Mouse (Mus musculus) layer of hippocampus, adult 8-10 months (tissue): ENCODE results near the gene Arhgap44. TPM values are rescaled to one million over a fixed set of nuclear protein-coding genes. Genes with fewer than 3 reads are reported as not detected.

Experiments used
- DNase-seq, 2 experiments: peaks; one replicate each; pipeline ENCODE4 v3.0.0; 2022; ENCODE audit warnings: low spot score in 2 of 2
- total RNA-seq, 4 experiments: library from RNA; stranded (reverse); gene quantifications; 2 replicates each; pipeline ENCODE4 v1.2.4; 2022

Gene Arhgap44
- total RNA-seq, 4 experiments from 2014 or later: 110 to 119 (median 112) TPM

DNA sequence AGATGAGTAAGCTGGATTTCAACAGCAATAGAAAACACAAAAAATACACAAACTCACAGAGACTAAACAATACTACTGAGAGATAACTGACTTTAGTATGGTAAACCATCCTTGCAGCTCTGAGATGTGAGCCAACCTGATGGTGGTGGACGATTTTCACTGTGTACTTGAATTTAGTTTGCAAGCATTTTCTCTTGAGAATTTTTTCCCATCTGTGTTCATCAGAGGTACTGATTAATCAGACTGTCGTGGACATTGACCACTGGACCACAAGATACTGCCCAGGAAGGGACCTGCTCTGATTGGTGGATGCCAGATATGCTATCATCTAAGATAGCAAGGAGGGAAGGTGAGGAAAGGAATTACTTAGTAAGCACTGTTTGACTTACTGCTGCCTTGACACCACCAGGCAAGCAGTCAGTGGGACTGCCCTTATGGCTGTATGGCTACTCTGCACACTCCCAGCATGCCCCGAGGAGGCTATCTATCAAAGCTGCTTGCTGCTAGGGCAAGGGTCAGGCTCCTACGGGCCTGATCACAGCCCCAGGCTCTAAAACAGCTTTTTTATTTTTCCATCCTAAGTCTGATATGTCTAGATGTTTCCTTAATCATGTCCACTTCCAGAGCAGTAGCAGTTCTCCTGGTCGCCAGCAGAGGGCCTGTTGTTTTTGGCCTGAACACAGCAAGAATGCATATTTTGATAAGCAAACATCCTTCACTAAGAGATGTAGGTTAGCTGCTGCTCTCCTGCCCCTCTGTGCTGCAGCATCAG, 74.1 kb downstream of the Arhgap44 start:
- DNase-seq: peak in 1 of 2 experiments; percentile 40

DNA sequence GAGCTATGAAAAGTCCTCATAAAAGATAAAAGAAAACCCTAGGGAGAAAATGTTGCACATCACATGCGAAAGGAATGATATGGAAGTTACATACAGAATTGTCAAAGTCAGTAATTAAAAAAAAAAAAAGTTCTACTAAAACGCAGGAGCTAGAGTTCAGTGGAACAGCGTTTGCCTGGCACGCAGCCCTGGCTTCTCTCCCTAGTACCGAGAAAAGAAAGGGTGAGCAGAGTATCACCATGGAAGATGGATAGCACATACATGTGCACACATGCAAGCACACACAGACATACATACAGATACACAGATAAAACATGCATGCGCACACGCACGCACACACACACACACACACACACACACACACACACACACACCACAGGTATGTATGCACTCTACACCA, 82.0 kb downstream of the Arhgap44 start:
- DNase-seq: no peak

DNA sequence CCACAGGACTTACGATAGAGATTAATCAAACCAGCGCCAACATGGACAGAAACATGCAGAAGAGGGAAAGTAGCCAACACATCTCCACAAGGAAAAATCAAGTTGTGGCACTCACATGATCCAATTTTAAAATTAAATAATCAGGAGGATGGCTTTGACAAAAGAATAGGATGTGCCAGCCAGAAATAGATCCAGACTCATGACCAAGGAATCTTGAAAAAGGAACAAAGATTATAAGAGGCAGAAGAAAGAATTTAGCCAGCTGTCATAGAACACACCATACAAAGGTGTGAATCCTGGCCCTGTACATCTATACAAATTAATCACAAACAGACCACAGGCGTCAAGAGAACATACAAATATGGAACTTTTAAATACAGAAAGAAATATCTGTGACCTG, 82.5 kb downstream of the Arhgap44 start:
- no peak for DNase-seq

DNA sequence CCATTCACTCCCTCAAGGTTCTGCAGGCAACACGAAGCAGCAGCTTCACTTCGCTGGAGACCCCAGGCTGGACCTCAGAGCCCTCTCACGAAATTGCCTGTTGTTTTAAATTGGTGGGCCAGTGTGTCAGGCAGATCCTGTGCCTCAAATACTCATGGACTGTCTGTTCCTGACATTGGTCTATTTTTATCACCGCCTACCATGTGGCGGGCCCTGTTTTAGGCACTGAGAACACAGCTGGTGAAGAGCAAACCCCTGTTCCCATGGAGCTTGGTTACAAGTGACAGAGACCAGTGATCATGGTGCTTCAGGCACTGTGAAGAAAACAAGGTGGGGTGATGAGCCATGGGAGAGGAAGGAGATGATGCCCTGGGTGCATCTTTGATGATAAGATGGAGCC, 93.2 kb downstream of the Arhgap44 start:
- peak; percentile 28 to 48 for DNase-seq

DNA sequence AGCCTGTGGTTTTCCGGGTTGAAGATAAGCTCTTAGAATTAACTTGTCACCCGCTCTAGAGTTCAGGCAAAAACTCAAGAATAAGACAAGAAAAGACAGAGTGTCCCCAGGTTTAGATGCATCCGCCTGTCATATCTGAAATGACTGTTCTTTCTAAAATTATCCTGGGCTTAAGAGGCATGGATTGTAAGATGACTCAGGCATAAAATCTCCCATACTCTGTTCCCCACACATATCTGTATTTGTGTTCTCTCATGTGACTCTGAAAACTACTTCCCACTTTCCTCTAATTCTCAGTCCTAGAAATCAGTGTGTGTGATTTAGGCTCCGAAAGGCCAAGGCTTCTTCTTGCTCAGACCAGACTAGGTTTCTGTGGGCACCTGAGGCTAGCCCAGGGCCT, 93.7 kb downstream of the Arhgap44 start:
- DNase-seq: no peak

DNA sequence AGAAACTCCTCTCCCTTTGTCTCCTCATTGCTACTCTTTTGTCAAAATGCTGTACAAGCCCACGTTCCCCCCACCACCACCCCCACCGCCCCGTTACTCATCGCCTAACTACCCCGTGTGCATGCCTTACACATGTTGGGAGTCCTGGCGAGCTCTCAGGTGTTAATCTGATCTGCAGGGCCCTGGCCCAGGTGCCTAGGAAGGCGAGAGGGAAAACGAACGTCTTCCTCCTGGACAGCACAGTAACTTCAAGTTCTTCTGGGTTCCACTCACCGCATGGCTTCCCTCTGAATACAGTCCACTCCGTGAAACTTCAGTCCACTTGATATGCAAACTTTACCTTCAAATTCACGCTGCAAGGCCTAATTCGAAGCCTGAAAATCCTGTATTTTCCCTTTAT, 97.6 kb downstream of the Arhgap44 start:
- DNase-seq: no peak

DNA sequence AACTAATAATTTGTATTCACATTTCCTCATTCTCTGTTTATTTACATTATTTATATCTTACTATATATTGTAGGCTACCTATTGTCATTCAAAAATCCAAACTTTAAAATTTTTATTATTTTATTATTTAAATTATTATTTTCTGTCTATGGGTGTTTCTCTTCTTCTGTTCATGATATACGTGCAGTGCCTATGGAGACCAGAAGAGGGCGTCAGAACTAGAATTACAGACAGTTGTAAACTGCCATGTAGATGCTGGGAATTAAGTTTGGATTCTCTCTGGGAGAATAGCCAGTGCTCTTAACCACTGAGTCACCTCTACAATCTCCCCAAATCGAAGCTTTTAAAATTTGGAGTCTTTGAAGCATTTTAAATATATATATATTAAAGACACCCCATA, 101.3 kb downstream of the Arhgap44 start:
- DNase-seq: no peak

DNA sequence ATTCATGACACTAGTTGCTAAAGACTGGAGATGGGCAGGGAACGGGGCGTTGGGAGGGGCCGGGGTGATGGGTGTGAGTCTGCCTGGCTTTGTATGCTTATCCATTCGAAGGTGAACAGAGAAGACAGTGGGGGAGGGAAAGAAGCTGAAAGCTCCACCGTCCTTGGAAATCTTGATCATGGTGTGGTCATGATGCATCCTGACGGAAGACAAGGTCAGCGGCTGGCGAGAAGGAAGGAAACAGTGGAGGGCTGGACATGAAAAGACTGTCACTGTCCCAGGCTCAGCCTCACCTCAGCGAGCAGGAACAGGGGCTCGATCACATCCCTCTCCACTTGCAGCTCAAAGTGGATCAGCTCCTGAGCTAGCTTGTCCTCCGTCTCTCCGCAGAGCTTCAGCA, 103.2 kb downstream of the Arhgap44 start:
- DNase-seq: no peak

DNA sequence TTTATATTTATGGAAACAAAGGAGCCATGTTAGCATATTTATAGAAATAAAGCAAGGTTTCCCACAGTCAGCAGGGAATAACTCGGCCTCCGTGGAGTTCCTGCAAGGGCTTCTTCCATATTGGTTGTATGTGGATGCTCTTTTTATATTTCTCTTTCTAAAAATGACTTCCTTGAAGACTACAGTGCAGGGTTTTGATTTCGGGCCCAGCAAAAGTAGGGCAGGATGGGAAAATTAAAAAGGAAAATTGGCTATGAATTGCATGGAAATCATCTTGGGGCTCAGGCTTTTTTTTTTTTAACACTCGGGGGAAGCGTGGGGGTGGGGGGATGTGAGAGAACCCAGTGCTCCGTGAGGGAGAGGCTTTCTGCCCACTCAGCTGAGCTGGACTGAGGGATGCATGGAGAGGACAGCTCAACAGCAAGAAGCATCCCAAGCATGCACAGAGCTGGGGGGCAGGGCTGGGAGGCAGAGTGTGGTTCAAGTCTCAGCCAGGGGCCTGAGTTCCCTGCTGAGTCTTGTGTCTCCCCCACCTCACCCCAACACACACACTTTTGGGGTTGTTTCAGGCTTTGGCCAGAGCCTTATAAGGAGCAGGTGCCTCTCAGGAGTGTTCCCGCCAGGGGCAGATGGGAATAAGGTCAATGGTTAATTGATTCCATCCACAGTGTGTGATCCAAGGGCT, 104.4 kb downstream of the Arhgap44 start:
- no peak for DNase-seq

DNA sequence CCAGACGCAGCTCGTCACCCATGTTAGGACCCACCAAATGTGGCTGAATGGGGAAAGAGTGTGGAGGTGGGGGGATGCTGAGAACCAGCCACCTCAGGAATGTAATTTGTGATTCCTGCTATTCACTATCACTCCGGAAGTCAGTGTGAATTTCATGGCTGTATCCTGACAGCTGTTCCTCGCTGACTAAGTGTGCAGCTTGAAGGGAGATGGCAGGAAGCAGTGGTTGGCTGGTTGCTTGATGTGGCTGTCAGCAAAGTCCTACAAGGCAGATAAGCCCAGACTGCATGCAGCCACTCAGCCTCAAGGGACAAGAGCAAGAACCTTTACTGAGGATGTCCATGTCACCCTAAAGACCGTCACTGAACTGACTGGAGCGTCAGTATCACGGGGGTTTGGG, 107.2 kb downstream of the Arhgap44 start:
- DNase-seq: no peak

DNA sequence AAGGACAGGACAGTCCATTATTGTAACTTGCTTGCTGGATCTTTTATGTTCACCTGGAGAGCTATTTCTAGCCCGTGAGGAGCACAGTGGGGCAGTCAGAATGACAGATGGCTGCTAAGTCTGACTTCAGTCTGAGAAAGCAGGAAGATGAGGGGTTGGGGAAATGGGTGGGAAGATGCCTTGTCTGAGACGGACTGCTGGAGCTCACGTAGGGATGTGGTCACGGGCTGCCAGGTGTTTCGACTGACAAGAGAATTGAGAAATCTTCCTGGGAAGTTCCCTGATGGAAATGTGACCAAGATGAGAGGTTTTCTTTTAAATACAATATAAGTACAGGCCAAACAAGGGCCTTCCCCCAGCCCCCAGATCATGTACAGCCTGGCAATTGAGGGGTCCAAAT, 108.5 kb downstream of the Arhgap44 start:
- no peak for DNase-seq

DNA sequence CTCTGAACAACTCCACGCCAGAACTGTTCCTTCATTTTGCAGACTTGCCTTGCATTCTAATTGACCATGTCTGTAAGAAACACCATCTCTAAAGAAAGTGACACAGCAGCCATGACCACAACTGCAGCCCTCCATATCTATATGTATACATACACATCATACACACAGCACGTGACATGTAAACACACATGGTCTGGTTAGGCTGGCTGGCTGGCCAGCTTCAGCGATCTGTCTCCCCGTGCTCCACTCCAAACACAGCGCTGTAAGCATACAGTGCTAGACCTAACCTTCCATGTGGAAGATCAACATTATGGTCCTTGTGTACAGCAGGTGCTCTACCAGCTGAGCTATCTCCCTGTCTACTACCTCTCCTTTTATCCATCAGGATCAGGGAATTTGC, 111.9 kb downstream of the Arhgap44 start:
- no peak for DNase-seq

DNA sequence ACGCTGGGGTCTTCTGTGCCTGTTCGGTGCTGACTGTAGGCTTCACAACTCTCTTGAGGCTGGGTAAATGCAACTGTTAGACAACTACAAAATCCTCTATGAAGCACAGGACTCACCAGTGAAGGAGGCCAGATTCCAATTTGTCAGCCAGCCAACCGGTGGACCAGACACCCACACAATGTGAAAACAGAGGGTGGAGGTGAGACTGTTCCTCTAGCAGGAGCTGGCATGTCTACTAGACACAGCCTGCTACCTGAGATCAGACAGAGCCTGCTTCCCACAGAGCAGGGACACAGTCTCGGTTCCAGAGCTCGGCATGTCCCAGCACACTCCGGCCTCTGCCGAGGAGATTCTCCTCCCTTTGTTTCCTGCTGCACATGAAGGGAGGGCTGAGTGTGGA, 113.7 kb downstream of the Arhgap44 start:
- DNase-seq: no peak

DNA sequence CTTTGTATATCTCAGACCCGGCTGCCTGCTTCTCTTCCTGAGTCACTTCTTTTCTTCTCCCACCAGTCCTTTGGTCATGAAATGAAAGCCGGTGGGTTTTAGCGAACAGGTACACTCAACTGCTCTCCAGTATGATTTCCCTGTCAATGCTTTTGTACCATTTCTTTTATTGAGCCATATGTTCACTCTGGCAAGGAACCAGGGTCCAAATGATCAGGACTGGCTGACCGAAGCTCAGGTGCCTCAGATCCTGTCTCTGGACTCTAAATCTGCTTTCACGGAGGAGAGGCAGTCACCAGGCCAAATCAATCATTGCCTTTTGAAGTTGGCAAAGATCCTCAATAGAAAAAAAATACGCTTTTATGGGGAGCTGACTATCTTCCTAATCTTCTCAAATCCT, 122.2 kb downstream of the Arhgap44 start:
- DNase-seq: no peak

DNA sequence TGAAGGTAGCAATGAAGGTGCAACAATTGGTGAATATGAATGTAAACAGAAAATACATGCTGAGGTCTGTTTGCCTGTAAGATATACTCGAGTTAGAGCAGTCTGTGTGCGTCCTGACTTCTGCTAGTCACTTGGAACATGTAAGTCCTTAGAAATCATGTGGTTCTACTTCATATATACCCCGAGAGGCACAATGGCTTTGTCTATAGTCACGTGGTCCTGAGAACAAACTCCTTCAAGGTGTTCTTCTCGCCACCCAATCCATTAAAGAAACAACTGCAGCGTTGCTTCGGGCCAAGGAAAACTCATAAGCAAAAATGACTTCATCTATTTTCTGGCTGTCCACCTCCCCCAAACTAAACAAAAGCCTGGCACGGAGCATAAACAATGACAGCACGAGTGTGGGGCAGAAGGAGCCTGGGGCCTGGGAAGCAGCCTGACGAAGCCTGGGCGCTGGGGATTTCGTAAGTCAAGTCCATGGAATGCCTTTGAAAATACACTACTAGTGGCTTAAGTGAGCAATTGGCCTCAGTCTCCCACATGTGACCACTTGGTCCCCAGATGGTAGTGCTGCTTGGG, 123.2 kb downstream of the Arhgap44 start:
- no peak for DNase-seq

DNA sequence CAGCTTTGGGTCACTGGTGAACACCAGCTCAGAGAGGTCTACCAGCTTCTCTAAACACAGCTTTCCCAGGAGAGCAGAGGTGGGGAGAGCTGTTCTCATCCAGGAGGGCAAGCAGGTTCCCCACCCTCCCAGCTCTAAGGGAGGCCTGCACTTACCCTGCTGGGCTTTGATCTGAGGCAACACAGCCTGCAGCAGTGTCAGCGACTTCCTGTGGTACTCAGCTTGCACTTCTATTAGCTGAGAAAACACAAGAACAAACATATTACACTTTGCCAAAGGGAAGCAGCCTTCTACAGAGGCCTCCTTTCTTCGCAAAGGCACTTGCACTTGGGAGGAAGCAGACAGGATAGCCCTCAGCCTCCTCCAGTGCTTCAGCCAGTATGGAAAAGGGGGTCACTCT, 123.8 kb downstream of the Arhgap44 start:
- DNase-seq: no peak

DNA sequence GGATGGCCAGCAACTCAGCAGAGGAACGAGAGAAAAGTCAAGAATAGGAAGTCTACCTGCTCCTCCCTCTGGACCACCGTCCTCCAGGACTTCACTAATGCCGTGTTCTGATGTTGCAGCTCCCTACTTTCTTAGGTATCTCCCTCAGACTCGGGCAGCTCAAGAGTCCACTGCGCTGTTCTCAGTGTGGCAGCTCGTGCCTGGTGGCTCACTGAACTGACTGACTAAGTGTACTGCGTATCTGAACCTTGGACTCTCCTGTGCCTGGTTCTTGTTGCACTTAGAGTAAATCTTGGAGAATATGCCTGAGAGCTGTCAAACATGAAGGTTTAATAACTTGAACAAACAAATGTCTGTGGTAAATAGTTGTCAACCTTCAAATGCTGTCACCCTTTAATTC, 130.5 kb downstream of the Arhgap44 start:
- no peak for DNase-seq

DNA sequence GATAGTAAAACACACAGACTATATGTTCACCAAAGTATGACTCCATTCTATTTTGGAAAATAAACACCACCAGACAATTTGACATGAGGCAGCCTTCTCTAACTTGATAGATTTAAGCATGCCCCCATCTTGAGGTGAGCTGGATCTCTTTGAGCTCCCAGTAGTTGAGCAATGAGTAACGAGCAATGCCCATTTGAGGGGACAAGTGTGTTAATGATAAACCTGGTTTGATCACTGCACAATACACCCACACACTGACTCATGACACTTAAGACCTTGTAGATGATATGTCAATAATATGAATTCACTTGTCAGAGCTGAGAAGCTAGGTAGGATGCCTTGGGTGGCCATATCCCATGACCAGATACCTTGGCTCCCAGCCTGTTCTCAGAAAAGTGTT, 132.6 kb downstream of the Arhgap44 start:
- no peak for DNase-seq

DNA sequence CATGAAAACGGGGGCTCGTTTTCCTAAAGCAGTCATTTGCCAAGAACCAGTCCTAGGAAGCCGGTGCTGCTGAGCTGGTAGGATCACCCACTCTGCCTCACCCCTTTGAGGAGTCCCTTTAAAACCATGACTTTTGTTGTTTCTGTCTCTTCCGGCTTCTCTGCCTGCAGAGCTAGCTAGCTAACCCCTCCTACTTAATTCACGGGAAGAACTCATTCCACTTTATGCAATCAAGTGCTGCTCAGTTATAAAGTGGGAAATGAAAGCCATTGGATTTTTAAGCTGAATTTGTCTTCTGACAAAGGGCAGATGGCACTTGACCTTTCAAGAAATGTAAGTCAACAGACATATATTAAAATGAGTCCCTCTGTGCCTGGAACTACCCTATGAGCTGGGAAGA, 134.7 kb downstream of the Arhgap44 start:
- DNase-seq: no peak

DNA sequence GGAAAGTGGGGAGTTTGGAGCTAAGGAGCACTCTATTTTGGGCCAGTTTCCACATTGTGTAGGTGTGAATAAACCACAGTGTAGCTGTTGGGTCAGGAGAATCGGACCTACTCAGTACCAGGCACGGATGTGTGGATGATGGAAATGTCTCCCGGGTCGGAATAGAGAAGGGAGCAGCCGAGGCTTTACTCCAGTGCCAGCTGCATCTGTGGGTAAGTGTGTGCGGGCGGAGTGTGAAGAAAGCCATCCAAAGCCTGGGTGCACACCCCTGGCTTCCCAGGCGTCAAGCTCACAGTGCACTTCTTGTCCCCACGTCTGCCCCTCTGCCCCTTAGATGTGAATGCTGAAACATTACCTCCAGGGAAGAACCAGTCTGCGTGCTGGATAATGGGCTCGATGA, 140.0 kb downstream of the Arhgap44 start:
- no peak for DNase-seq

DNA sequence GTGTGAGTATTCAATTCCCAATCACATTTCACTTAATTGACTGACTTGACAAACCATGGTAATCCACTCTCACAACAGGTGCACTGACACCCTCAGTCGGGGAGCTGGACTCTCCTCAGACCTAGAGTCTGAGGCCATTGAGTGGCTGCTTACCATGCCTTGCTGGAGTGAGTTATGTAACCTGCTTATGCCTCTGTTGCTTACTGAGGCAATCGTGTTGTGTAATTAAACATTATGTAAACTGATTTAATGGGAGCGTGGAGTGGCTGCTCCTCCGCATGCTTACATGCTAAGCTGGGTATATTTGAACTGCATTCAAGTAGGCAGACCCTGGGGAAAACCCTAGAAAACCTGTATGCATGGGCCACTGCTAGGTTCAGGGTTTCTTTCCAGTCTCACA, 142.0 kb downstream of the Arhgap44 start:
- no peak for DNase-seq

DNA sequence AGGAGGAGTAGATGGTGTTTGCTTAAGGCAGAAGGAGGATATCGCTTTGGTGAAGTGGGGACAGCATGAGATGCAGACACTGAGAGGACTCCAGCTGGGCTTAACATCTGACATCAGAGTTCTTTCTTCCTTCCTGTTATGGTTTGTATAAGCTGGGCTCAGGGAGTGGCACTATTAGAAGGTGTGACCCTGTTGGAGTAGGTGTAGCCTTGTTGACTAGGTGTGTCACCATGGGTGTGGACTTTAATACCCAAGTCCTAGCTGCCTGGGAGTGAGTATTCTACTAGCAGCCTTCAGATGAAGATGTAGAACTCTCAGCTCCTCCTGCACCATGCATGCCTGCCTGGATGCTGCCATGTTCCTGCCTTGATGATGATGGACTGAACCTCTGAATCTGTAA, 146.0 kb downstream of the Arhgap44 start:
- DNase-seq: no peak

DNA sequence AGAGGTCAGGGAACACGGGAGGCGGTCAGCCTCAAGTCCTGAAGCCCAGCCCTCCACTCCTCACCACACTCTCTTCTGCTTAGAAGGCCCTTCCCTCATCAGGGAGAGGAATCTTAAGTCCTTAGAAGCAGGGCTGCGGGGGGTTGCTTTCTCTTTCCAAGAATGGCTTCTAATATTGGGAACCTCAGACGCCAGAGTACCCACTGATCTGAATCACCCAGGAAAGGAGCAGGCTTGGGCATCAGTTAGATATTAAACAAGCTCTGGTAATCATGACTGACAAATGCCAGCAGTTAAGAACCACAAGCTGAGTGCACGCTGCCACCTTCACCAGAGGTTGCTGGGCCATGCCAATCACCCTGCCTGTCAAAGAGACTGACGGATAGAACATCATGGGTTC, 148.9 kb downstream of the Arhgap44 start:
- DNase-seq: no peak
